9 mouse cellular contexts compared by ENCODE assay signal in genomic region chr3:158076685-158077379, GRCm38 (mm10). TPM values are rescaled to one million over a fixed set of nuclear protein-coding genes. Genes with fewer than 3 reads are reported as not detected.
DNase-seq lines count a peak whose midpoint lies in the region; ATAC-seq and TF ChIP-seq lines count a peak whose summit lies in the region.
"Had no signal": no experiment of that assay in that cellular context is flagged by ENCODE, and none has a peak within 500 bp of the region (broad histone marks: within the 10 kb centered on the region; RNA-seq: fewer than 3 reads in every experiment).

No protein-coding gene starts in this region.

- H3K4me1 ChIP-seq in kidney, postnatal 0 days (replicated peaks; ENCODE audit: insufficient read depth, low read length), result no peaks in the 10 kb centered on the region
- H3K4me1 ChIP-seq in forebrain, embryonic 15.5 days, result no peaks in the 10 kb centered on the region
- H3K4me1 ChIP-seq: hindbrain, embryonic 15.5 days had no signal

- in situ Hi-C loops in Patski (cut with MboI; ENCODE audit: low pct_unique_long_range_greater_than_20kb), result loop anchor here (5.0 kb wide), 1 partner anchor 200 kb away; no protein-coding TSS in a partner anchor

- ATAC-seq in kidney, postnatal 0 days (replicated peaks; ENCODE audit: low FRiP score, low read depth), result no peak
- ATAC-seq in Patski, result peak; percentile 33
- ATAC-seq in forebrain, embryonic 15.5 days (replicated peaks), result no peak

- TF ChIP-seq CTCF in kidney, postnatal 0 days (IDR thresholded peaks at IDR 0.05; ENCODE audit: low read depth), result peak; percentile 76
- TF ChIP-seq CTCF in Patski (IDR thresholded peaks at IDR 0.05), result peak; percentile 65

- 51% methylated on average over 4 of the region's 4 CpGs for WGBS in kidney, postnatal 0 days
- 45% methylated on average over 4 of the region's 4 CpGs for whole genome bisulfite sequencing in forebrain, embryonic 15.5 days

- peak; percentile 85 for DNase-seq in kidney, postnatal 0 days (ENCODE audit: low spot score)
- no peak for DNase-seq in kidney, postnatal 14 days
- peak; percentile 48 for DNase-seq in CD4-positive, CD25-positive, alpha-beta regulatory T cell, adult 2 months (ENCODE audit: low read depth, low spot score)
- DNase-seq in Patski (ENCODE audit: low read depth, low spot score), result no peak
- DNase-seq in induced T-regulatory cell, adult 2 months (ENCODE audit: low read depth), result peak; percentile 67
- no peak for DNase-seq in urinary bladder, adult 2 months (ENCODE audit: low spot score)
- DNase-seq in T-cell, adult 2 months (ENCODE audit: low spot score), result no peak

- no peak overlapping the region for H3K27ac ChIP-seq in kidney, postnatal 0 days
- H3K27ac ChIP-seq in forebrain, embryonic 15.5 days (replicated peaks), result no peak overlapping the region
- H3K27ac ChIP-seq: hindbrain, embryonic 15.5 days had no signal

- CTCF ChIA-PET in Patski (lab: Charles Lee), result interaction anchor here (0.7 to 3.2 kb wide), 16 partner anchors 10 to 200 kb away, joined by 3 to 15 read pairs (median 3); partner anchors contain the start of genes Lrrc40 and Srsf11

- no peak overlapping the region for H3K9ac ChIP-seq in kidney, postnatal 0 days (ENCODE audit: low read depth, low read length)
- no peak overlapping the region for H3K9ac ChIP-seq in forebrain, embryonic 15.5 days (replicated peaks)
- H3K9ac ChIP-seq: hindbrain, embryonic 15.5 days had no signal

- no peaks in the 10 kb centered on the region for H3K27me3 ChIP-seq in kidney, postnatal 0 days (ENCODE audit: insufficient read depth, low read length)
- H3K27me3 ChIP-seq in Patski, result no peaks in the 10 kb centered on the region
- no peaks in the 10 kb centered on the region for H3K27me3 ChIP-seq in forebrain, embryonic 15.5 days
- H3K27me3 ChIP-seq: hindbrain, embryonic 15.5 days had no signal

- H3K36me3 ChIP-seq in kidney, postnatal 0 days (ENCODE audit: insufficient read depth, low read length), result no peaks in the 10 kb centered on the region
- H3K36me3 ChIP-seq in forebrain, embryonic 15.5 days, result no peaks in the 10 kb centered on the region
- H3K36me3 ChIP-seq: hindbrain, embryonic 15.5 days had no signal

- H3K9me3 ChIP-seq in kidney, postnatal 0 days (replicated peaks; ENCODE audit: low read length), result no peaks in the 10 kb centered on the region
- no peaks in the 10 kb centered on the region for H3K9me3 ChIP-seq in forebrain, embryonic 15.5 days
- H3K9me3 ChIP-seq: hindbrain, embryonic 15.5 days had no signal

- POLR2A ChIA-PET in Patski (lab: Charles Lee), result no interaction called here

- no peak overlapping the region for H3K4me2 ChIP-seq in kidney, postnatal 0 days (ENCODE audit: low read length)
- no peak overlapping the region for H3K4me2 ChIP-seq in forebrain, embryonic 15.5 days (replicated peaks)
- H3K4me2 ChIP-seq: hindbrain, embryonic 15.5 days had no signal

- H3K4me3 ChIP-seq in kidney, postnatal 0 days (replicated peaks; ENCODE audit: low read depth, low read length), result no peak overlapping the region
- no peak overlapping the region for H3K4me3 ChIP-seq in forebrain, embryonic 15.5 days
- H3K4me3 ChIP-seq: hindbrain, embryonic 15.5 days had no signal

RNA-seq across cellular contexts. Expression of gene Lrrc40, which starts 40.4 kb away (rescaled TPM):
- 42.5 and 42.6 TPM in 2 replicates for polyA plus RNA-seq in kidney, postnatal 0 days (2015; fragmentation: Nextera tagmentation; extraction: Ambion mirVana)
- 48.1 TPM for polyA plus RNA-seq in Patski (2021)
- polyA plus RNA-seq in urinary bladder, adult 2 months (2012; rRNA removed), result 16.4 and 17.2 TPM in 2 replicates
- 59.9 and 65.2 TPM in 2 replicates for polyA plus RNA-seq in forebrain, embryonic 15.5 days (2015; fragmentation: Nextera tagmentation; extraction: Ambion mirVana)

RNA-seq across cellular contexts. Expression of gene Srsf11, which starts 40.4 kb away (rescaled TPM):
- 238 and 277 TPM in 2 replicates for polyA plus RNA-seq in kidney, postnatal 0 days (2015; fragmentation: Nextera tagmentation; extraction: Ambion mirVana)
- 305 TPM for polyA plus RNA-seq in Patski (2021)
- polyA plus RNA-seq in urinary bladder, adult 2 months (2012; rRNA removed), result 292 and 372 TPM in 2 replicates
- 301 and 315 TPM in 2 replicates for polyA plus RNA-seq in forebrain, embryonic 15.5 days (2015; fragmentation: Nextera tagmentation; extraction: Ambion mirVana)

Comparison
In these comparisons a context has a peak if more than half of its experiments do, and no peak if none do; other contexts are left out.
1. DNase-seq: peak in kidney, postnatal 0 days (single experiment), CD4-positive, CD25-positive, alpha-beta regulatory T cell, adult 2 months (single experiment) and induced T-regulatory cell, adult 2 months (single experiment); none in kidney, postnatal 14 days (single experiment), Patski (single experiment), urinary bladder, adult 2 months (single experiment) and T-cell, adult 2 months (single experiment).